Mouse (Mus musculus) stomach, embryonic 15.5 days (tissue): ENCODE measurements around the gene Igf2bp3. TPM values are rescaled to one million over a fixed set of nuclear protein-coding genes. Genes with fewer than 3 reads are reported as not detected.
A peak's percentile ranks its signal among the peaks of the same experiment; 100 is the strongest.

Experiments
- ATAC-seq: fragments of 200-750 bp; cut with Nextera tagmentation; 2 replicates; pipeline ENCODE4 v1.8.0; 2017; ENCODE audit warnings: low read depth, moderate number of reproducible peaks, moderate TSS enrichment; ENCODE audit not compliant: insufficient read depth, low FRiP score
- H3K27ac ChIP-seq: fragments of 300-500 bp; sonication (generic); 2 replicates; pipeline ENCODE4 v1.5.1; 2015; ENCODE audit warnings: mild to moderate bottlenecking, inconsistent platforms
- H3K27me3 ChIP-seq: fragments of 300-500 bp; sonication (generic); replicated peaks from 2 replicates; pipeline ENCODE4 v1.6.1; 2015; ENCODE audit warnings: inconsistent platforms
- H3K36me3 ChIP-seq: fragments of 300-500 bp; sonication (generic); 2 replicates; pipeline ENCODE4 v1.6.1; 2015; ENCODE audit warnings: inconsistent platforms
- H3K4me1 ChIP-seq: fragments of 300-500 bp; sonication (generic); 2 replicates; pipeline ENCODE4 v1.6.1; 2015; ENCODE audit warnings: inconsistent platforms
- H3K4me2 ChIP-seq: fragments of 300-500 bp; sonication (generic); 2 replicates; pipeline ENCODE4 v1.6.1; 2015; ENCODE audit warnings: mild to moderate bottlenecking, inconsistent platforms
- H3K4me3 ChIP-seq: fragments of 300-500 bp; sonication (generic); replicated peaks from 2 replicates; pipeline ENCODE4 v1.5.1; 2015; ENCODE audit warnings: inconsistent platforms
- H3K9ac ChIP-seq: fragments of 300-500 bp; sonication (generic); 2 replicates; pipeline ENCODE4 v1.6.1; 2015; ENCODE audit warnings: inconsistent platforms
- H3K9me3 ChIP-seq: fragments of 300-500 bp; sonication (generic); 2 replicates; pipeline ENCODE4 v1.6.1; 2016; ENCODE audit warnings: inconsistent platforms
- WGBS: fragments of 180-500 bp; shearing (Covaris S2); methylation state at CpG from one replicate; pipeline ENCODE4 v1.1.7; 2015; 5-methylcytosine and 5-hydroxymethylcytosine counted together
- polyA plus RNA-seq: library from polyadenylated mRNA; unstranded; fragments of >200 nt; fragmentation: Nextera tagmentation; extraction: Ambion mirVana; gene quantifications from 2 replicates; pipeline ENCODE4 v1.2.1, GENCODE M21; 2015

Gene Igf2bp3
- polyA plus RNA-seq, 1 experiment from 2014 or later, result 64.3 TPM

DNA sequence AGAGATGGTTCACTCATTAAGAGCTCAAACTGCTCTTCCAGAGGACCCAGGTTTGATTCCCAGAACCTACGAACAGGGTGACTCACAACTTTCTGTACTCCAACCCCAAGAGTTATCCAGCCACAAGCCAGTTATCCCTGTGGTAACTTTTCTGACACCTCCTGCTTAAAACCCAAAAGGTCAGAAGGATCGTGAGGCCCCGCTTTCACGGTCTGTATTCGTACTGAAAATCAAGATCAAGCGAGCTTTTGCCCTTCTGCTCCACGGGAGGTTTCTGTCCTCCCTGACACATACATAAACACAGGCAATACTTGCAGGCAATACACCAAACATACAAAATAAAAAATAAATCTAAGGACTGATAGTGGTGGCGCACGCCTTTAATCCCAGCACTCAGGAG is 21.6 kb upstream of the Igf2bp3 start:
- no peak overlapping the region for H3K4me2 ChIP-seq
- ATAC-seq, result peak; percentile 100
- H3K27me3 ChIP-seq, result no peaks in the 10 kb centered on the region
- 63% methylated on average over 9 of the region's 9 CpGs for WGBS
- no peak overlapping the region for H3K27ac ChIP-seq
- H3K4me3 ChIP-seq, result no peak overlapping the region
- no peaks in the 10 kb centered on the region for H3K9me3 ChIP-seq
- H3K4me1 ChIP-seq, result no peaks in the 10 kb centered on the region
- H3K9ac ChIP-seq, result no peak overlapping the region
- H3K36me3 ChIP-seq, result no peaks in the 10 kb centered on the region

DNA sequence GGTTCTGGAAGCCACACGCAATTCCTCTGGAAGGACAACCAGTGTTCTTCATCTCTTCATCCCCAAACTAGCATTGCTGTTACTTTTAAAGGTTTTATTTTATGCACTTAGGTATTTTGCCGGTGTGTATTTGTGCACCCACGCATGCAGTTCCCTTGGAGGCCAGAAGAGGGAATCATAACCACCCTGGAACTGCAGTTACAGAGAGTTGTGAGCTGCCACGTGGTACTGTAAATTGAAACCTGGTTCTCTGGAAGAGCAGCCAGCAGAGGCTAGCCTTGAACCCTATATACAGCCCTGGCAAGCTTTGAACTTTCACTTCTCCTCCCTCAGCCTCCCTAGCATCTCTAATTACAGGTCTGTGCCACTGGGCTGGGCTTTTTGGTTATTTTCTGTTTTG is 18.6 kb upstream of the Igf2bp3 start:
- Histone ChIP-seq H3K36me3 (no peaks in the 10 kb centered on the region), H3K4me3 (no peak overlapping the region), H3K27ac (no peak overlapping the region), H3K27me3 (no peaks in the 10 kb centered on the region), H3K9ac (no peak overlapping the region), H3K4me1 (no peaks in the 10 kb centered on the region), H3K4me2 (no peak overlapping the region), H3K9me3 (no peaks in the 10 kb centered on the region)
- 59% methylated on average over 4 of the region's 4 CpGs for WGBS
- ATAC-seq, result no peak

DNA sequence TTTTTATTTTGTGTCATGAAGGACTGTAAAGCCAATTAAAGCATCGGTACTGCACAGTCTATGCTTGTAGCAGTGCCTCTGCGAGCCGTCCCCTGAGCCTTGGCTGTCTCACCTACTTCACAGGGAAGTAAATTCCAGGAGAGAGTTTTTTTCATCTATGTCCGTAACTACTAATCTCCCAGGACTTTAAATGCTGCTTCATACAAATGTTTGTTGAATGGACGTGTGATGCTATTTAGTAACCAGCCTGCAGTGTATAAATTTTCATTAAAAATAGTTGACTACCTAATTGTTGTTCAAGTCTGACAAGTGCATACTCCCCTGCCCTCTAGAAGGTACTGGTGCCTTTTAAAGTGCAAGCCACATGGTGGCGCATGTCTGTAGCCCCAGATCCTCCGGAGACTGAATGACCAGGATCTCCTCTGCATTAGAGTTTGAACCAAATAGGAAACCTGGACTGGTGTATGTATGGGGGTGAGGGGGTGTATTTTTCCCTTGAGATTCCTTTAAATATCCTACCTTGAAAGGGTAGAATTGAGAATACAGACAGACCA is 13.4 kb upstream of the Igf2bp3 start:
- no peak overlapping the region for H3K4me2 ChIP-seq
- no peaks in the 10 kb centered on the region for H3K9me3 ChIP-seq
- H3K27me3 ChIP-seq, result no peaks in the 10 kb centered on the region
- H3K36me3 ChIP-seq, result no peaks in the 10 kb centered on the region
- peaks cover 9% of the 10 kb centered on the region; the same call in 1 of the 2 replicates for H3K4me1 ChIP-seq
- 11% methylated on average over 7 of the region's 7 CpGs for WGBS
- H3K9ac ChIP-seq, result no peak overlapping the region
- no peak for ATAC-seq
- no peak overlapping the region for H3K4me3 ChIP-seq
- H3K27ac ChIP-seq, result no peak overlapping the region

DNA sequence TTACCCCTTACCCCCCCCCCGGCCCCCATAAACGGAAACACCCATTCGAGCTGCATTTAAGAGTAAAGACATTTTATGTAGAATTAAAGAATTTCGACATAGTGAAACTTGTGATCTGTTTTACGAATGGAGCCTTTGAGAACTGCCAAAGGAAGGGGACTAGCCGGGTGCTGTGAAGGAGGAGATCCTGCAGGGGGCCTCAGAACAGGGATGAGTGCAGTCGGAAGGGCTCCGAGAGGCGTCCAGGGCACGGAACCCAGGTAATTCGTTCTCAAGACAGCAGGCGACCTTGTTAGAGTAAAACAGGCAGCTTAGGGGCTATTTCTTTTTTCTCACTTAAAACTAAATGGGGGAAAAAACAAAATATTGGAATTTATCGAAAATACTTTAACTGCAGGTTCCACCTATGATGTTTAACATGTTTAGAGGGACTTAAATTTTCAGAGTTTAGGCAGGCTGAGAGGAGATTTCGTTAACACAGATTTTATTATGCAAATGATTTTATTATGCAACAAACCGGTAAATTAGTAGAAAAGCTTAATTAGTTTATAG is 12.5 kb upstream of the Igf2bp3 start:
- H3K27me3 ChIP-seq, result no peaks in the 10 kb centered on the region
- H3K27ac ChIP-seq, result no peak overlapping the region
- H3K4me1 ChIP-seq, result peaks cover 9% of the 10 kb centered on the region; the same call in 1 of the 2 replicates
- no peak overlapping the region for H3K4me3 ChIP-seq
- WGBS, result 9% methylated on average over 15 of the region's 15 CpGs
- peak overlapping the region; percentile 33 for H3K4me2 ChIP-seq
- no peaks in the 10 kb centered on the region for H3K9me3 ChIP-seq
- no peak for ATAC-seq
- H3K9ac ChIP-seq, result no peak overlapping the region
- H3K36me3 ChIP-seq, result no peaks in the 10 kb centered on the region

DNA sequence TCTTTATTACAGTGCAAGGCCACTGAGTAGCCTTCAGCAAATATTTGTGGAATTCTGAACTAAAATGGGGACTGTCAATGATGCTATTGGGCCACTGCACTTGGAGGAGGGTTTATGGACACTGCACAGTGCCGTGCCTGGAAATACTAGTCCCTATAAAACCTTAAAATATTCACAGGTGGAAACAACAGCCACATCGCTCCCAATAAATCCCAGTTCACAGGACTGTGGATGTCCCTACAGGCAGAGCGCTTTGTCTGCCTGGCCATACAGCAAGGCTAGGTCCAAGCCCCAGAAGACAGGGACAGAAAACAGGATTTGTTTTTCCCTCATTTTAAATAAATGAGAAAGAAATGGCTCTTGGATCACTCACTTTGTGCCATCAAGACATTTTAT is 11.0 kb upstream of the Igf2bp3 start:
- ATAC-seq, result 0 out of 2 replicates have a peak, but pooled peaks have one; percentile 50
- Histone ChIP-seq H3K4me2 (no peak overlapping the region), H3K9ac (no peak overlapping the region), H3K27ac (no peak overlapping the region), H3K9me3 (no peaks in the 10 kb centered on the region), H3K27me3 (no peaks in the 10 kb centered on the region), H3K4me3 (no peak overlapping the region), H3K4me1 (peaks cover 9% of the 10 kb centered on the region; the same call in 1 of the 2 replicates), H3K36me3 (no peaks in the 10 kb centered on the region)
- WGBS, result 64% methylated on average over 3 of the region's 3 CpGs

DNA sequence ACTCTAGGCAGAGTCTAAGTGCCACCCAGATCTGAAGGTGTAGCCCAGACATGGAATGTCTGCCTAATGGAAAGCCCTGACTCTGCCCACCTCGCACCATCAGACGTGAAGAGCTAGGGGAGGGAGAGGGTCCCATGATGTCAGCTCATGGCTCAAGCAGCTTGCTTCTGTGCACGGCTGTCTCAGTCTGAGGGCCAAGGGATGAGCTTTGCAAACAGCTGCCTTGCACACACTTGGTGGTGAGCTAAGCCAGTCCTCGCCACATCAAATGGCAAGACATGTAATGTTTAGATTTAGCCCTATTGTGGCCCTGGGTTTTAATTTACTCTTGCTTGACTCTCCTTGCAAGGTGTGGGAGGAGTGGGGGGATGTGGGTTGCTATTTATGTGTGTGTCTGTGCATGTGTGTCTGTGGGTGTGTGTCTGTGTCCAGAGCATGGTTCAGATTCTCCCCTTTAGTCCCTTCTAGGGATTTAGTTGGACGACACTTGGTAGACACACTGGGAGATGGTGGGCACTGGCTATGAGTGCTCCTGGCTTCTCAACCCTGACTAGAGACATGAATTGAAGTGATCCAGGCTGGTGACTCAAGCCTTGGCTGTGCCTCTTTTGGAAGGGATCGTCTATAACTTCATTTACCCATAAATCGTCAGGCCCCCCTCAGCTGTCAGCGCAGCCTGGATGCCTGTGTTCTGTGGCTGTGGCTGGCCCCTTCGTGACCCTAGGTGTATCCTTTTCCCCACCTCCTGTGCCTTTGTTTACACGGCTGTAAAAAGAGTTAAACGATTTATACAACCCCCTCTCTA is 10.4 kb upstream of the Igf2bp3 start:
- H3K27ac ChIP-seq, result no peak overlapping the region
- ATAC-seq, result peak; percentile 55; the same call in 1 of the 2 replicates

DNA sequence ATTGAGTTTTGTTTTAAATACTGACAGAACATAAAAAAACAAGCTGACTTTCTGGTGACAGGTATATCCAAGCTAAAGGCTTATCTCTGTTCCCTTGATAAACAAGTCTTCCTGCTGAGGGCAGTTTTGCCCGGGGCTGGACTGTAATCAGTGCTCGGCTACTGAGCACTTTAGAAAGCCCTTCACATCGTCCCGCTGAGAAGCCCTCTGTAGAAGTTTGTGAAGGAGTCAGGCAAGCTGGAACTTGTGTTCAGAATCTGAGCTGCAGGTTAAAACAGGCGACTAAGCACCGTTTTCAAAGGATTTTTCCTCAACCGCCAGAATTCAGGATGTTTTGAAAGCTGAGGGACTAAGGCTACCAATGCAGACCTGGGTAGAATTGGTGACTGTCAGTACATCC is 7.1 kb upstream of the Igf2bp3 start:
- H3K27me3 ChIP-seq, result no peaks in the 10 kb centered on the region
- 8% methylated on average over 7 of the region's 7 CpGs for WGBS
- peaks cover 5% of the 10 kb centered on the region; the same call in 1 of the 2 replicates for H3K4me1 ChIP-seq
- H3K9ac ChIP-seq, result no peak overlapping the region
- no peak overlapping the region for H3K4me3 ChIP-seq
- no peak overlapping the region for H3K4me2 ChIP-seq
- H3K36me3 ChIP-seq, result no peaks in the 10 kb centered on the region
- no peak for ATAC-seq
- no peaks in the 10 kb centered on the region for H3K9me3 ChIP-seq
- H3K27ac ChIP-seq, result no peak overlapping the region

More for the DNA sequence above, 10.4 kb upstream of the Igf2bp3 start:
- Histone ChIP-seq H3K36me3 (no peaks in the 10 kb centered on the region), H3K4me1 (peaks cover 9% of the 10 kb centered on the region; the same call in 1 of the 2 replicates), H3K9ac (no peak overlapping the region), H3K4me2 (no peak overlapping the region), H3K27me3 (no peaks in the 10 kb centered on the region), H3K4me3 (no peak overlapping the region), H3K9me3 (no peaks in the 10 kb centered on the region)
- 31% methylated on average over 11 of the region's 11 CpGs for WGBS

DNA sequence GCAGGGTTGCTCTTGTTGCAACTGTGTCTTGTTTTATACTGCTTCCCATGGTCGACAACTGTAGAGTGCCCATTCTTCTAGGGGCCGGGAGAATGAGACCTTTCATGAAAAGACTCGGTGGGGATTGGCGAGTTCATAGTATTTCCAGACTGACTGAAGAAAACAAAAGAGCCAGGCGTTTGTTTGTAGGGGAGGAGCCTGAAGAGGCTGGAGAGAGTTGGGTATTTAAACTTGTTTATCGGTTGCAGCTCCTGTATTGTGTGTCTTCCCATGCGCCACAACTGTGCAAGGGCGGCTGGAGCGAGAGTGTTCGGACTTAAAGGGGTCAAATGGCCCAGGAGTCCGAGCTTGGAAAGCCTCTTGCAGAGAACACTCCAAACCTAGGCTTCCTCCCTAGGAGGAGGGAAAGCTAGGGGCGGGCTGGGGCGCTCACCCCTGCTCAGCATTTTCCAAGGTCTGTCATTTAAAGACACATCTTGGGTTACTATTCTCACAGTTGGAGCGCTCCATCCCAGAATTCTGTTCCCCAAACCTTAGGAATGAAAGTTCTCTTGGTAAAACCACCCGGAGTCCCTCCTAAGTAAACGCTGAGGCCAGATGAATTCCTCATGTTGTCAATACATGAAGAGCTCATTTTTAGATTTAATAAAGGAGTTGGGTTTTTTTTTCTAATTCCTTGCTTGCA is 5.3 kb upstream of the Igf2bp3 start:
- ATAC-seq, result no peak
- H3K4me2 ChIP-seq, result peak overlapping the region; percentile 39
- peak overlapping the region; percentile 12 for H3K4me3 ChIP-seq
- H3K36me3 ChIP-seq, result no peaks in the 10 kb centered on the region
- H3K9me3 ChIP-seq, result no peaks in the 10 kb centered on the region
- H3K9ac ChIP-seq, result no peak overlapping the region
- H3K27ac ChIP-seq, result peak overlapping the region; percentile 3; the same call in 1 of the 2 replicates
- H3K27me3 ChIP-seq, result no peaks in the 10 kb centered on the region
- H3K4me1 ChIP-seq, result no peaks in the 10 kb centered on the region; the same call in 1 of the 2 replicates
- 10% methylated on average over 16 of the region's 16 CpGs for WGBS

DNA sequence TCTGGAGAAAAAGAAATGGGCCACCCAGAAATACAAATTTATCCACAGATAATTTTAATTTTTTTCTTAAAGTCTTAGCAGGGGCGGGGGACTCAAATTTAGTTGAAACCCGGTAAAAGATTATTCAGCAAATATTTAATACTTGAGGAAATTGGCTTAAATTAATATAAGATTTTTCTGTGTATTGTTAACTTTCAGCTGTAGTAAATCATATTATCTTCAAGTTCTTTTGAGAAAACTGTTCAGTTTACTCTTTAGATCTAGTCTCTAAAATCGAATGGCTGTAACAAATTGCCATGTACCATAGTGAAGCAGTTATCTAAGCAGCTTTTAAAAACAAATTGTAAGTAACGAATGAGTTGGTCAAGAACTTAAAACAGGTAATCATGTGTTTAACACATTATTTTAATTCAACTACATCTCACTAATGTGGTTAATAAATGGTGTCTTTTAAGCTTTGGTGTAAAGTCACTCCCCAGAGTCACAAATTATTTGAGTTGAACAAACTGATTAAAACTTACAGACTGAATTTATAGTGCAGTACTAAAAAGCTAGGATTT is 4.3 kb upstream of the Igf2bp3 start:
- WGBS, result 26% methylated on average over 4 of the region's 4 CpGs
- ATAC-seq, result no peak
- H3K9ac ChIP-seq, result no peak overlapping the region
- no peaks in the 10 kb centered on the region for H3K27me3 ChIP-seq
- H3K4me1 ChIP-seq, result no peaks in the 10 kb centered on the region; the same call in 1 of the 2 replicates
- H3K4me2 ChIP-seq, result no peak overlapping the region
- no peaks in the 10 kb centered on the region for H3K9me3 ChIP-seq
- H3K4me3 ChIP-seq, result no peak overlapping the region
- no peak overlapping the region for H3K27ac ChIP-seq
- H3K36me3 ChIP-seq, result no peaks in the 10 kb centered on the region

DNA sequence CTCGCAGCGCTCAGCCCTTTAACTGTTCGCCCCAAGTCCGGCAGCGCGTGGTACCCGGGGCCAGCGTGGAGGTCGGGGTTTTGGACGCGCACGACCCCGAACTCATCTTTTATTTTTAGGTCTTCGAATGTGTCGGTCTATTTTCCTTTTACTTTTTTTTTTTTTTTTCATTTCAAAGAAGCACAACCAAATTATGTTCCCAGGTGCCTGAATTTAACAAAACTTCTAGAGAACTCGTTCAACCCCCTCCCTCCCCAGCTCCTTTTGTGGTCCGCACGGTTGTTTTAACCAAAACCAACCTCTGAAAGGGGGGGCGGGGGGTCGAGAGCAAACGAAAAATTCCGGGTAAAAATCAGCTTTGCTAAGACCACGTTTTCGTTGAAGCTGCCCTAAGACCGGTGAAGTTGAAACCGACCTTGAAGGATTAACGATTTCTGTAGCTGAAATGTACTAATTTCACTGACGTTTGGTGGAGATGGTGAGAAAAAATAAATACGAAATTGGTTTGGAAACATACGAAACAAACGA is 3.6 kb upstream of the Igf2bp3 start:
- Histone ChIP-seq H3K4me3 (peak overlapping the region; percentile 58), H3K9ac (no peak overlapping the region; the same call in 1 of the 2 replicates), H3K36me3 (no peaks in the 10 kb centered on the region), H3K9me3 (no peaks in the 10 kb centered on the region), H3K27ac (no peak overlapping the region), H3K27me3 (no peaks in the 10 kb centered on the region), H3K4me2 (peak overlapping the region; percentile 70), H3K4me1 (no peaks in the 10 kb centered on the region; the same call in 1 of the 2 replicates)
- no peak for ATAC-seq
- under 1% methylated on average over 31 of the region's 31 CpGs for WGBS

DNA sequence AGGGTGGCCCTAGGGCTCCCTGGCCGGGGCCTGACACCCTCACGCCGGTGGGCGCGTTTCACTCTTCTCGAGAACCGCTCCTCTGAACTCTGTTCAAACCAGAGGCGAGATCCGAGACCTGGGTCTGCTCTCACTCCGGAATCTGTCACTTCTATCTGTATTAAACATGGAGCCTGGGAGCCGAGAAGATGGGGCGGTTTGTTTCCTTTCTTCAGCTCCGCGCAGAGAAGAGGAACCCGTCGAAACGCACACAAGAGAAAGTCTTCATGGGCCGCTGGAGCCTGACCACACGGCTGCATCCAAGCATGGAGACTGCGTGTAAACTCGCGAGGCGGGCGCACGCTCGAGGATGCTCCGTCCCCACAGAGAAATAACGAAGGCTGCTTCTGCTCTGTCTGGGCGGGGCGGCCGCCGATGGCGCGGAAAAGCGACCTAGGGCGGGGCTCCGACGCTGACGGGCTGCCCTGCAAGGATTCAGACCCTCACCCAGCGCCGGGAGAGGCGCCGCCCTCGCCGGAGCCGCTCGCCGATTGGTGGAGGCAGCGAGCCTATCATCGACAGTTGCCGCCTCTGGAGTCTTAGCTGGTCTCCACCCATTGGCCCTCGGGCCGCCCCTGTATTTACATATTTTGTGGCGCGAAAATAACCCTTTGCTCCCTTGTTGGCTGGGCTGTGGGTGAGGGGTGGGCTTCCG is 3.0 kb upstream of the Igf2bp3 start:
- peaks cover 4% of the 10 kb centered on the region for H3K4me1 ChIP-seq
- WGBS, result under 1% methylated on average over 56 of the region's 56 CpGs
- peak overlapping the region; percentile 27 for H3K9ac ChIP-seq
- H3K27me3 ChIP-seq, result no peaks in the 10 kb centered on the region
- H3K36me3 ChIP-seq, result no peaks in the 10 kb centered on the region
- H3K9me3 ChIP-seq, result no peaks in the 10 kb centered on the region
- peak overlapping the region; percentile 94 for H3K27ac ChIP-seq
- peak overlapping the region; percentile 58 for H3K4me3 ChIP-seq
- peak; percentile 91 for ATAC-seq
- peak overlapping the region; percentile 70 for H3K4me2 ChIP-seq
